Comparison of ENCODE assay signal across 30 mouse cellular contexts in genomic region chr1:170504378-170504777, GRCm38 (mm10).
DNase-seq lines count a peak whose midpoint lies in the region; ATAC-seq and TF ChIP-seq lines count a peak whose summit lies in the region.
"Had no signal": no experiment of that assay in that cellular context is flagged by ENCODE, and none has a peak within 500 bp of the region (broad histone marks: within the 10 kb centered on the region; RNA-seq: fewer than 3 reads in every experiment).

No protein-coding gene starts in this region.

- H3K4me3 ChIP-seq in heart, embryonic 13.5 days = no peak overlapping the region
- no peak overlapping the region for H3K4me3 ChIP-seq in heart, adult 2 months
- H3K4me3 ChIP-seq in lung, embryonic 16.5 days (ENCODE audit: low read length) = no peak overlapping the region
- H3K4me3 ChIP-seq: embryonic facial prominence, embryonic 15.5 days; hindbrain, embryonic 13.5 days; left cerebral cortex, adult 2 months; limb, embryonic 12.5 days; liver, embryonic 15.5 days; lung, embryonic 15.5 days; midbrain, embryonic 15.5 days; neural tube, embryonic 15.5 days; stomach, embryonic 15.5 days had no signal

- no peak for TF ChIP-seq EP300 in heart, adult 2 months (IDR thresholded peaks at IDR 0.05; ENCODE audit: insufficient read depth, low read depth, low read length)

- TF ChIP-seq CTCF in heart, adult 2 months (IDR thresholded peaks at IDR 0.05) = no peak

- H3K36me3 ChIP-seq in heart, embryonic 13.5 days = no peaks in the 10 kb centered on the region
- no peaks in the 10 kb centered on the region for H3K36me3 ChIP-seq in heart, adult 2 months (ENCODE audit: control insufficient read depth, insufficient read depth, low read length)
- H3K36me3 ChIP-seq in lung, embryonic 16.5 days (ENCODE audit: control insufficient read depth, insufficient read depth, low read length) = no peaks in the 10 kb centered on the region
- H3K36me3 ChIP-seq: embryonic facial prominence, embryonic 15.5 days; hindbrain, embryonic 13.5 days; limb, embryonic 12.5 days; liver, embryonic 15.5 days; lung, embryonic 15.5 days; midbrain, embryonic 15.5 days; neural tube, embryonic 15.5 days; stomach, embryonic 15.5 days had no signal

- peak overlapping the region; percentile 70 for H3K27ac ChIP-seq in heart, embryonic 13.5 days (replicated peaks)
- H3K27ac ChIP-seq in heart, adult 2 months = no peak overlapping the region
- no peak overlapping the region for H3K27ac ChIP-seq in lung, embryonic 16.5 days (ENCODE audit: low read length)
- H3K27ac ChIP-seq: embryonic facial prominence, embryonic 15.5 days; hindbrain, embryonic 13.5 days; kidney, postnatal 0 days; left cerebral cortex, adult 2 months; limb, embryonic 12.5 days; liver, embryonic 15.5 days; lung, embryonic 15.5 days; macrophage; midbrain, embryonic 15.5 days; neural tube, embryonic 15.5 days; stomach, embryonic 15.5 days had no signal

- no peaks in the 10 kb centered on the region for H3K9me3 ChIP-seq in heart, embryonic 13.5 days
- H3K9me3 ChIP-seq in lung, embryonic 16.5 days (ENCODE audit: control insufficient read depth, low read length) = no peaks in the 10 kb centered on the region
- H3K9me3 ChIP-seq: embryonic facial prominence, embryonic 15.5 days; hindbrain, embryonic 13.5 days; limb, embryonic 12.5 days; liver, embryonic 15.5 days; lung, embryonic 15.5 days; midbrain, embryonic 15.5 days; neural tube, embryonic 15.5 days; stomach, embryonic 15.5 days had no signal

- TF ChIP-seq POLR2A in heart, adult 2 months (IDR thresholded peaks at IDR 0.05; ENCODE audit: insufficient read depth, low read depth, low read length) = no peak

- peaks cover 78% of the 10 kb centered on the region for H3K4me1 ChIP-seq in heart, embryonic 13.5 days
- no peaks in the 10 kb centered on the region; the same call in 1 of the 2 replicates for H3K4me1 ChIP-seq in heart, adult 2 months (ENCODE audit: control insufficient read depth, insufficient read depth, low read length)
- H3K4me1 ChIP-seq in lung, embryonic 16.5 days (replicated peaks; ENCODE audit: control insufficient read depth, insufficient read depth, low read length) = peaks cover 20% of the 10 kb centered on the region

- WGBS in heart, embryonic 13.5 days = 48% methylated on average over 4 of the region's 4 CpGs
- 57% methylated on average over 4 of the region's 4 CpGs for whole genome bisulfite sequencing in heart, adult 2 months
- 55% methylated on average over 4 of the region's 4 CpGs for WGBS in lung, embryonic 16.5 days

- peak; percentile 22; the same call in 1 of the 2 replicates for ATAC-seq in frontal cortex, adult (ENCODE audit: low TSS enrichment)
- no peak for ATAC-seq in heart, embryonic 13.5 days (ENCODE audit: extremely low read depth, insufficient number of reproducible peaks, low FRiP score, low TSS enrichment)
- peak; percentile 19; the same call in 1 of the 2 replicates for ATAC-seq in lung, embryonic 16.5 days (ENCODE audit: low read depth)
- ATAC-seq: activated CD4-positive, CD25-positive, alpha-beta regulatory T cell, adult 4 months; intestine, embryonic 16.5 days; midbrain, embryonic 15.5 days had no signal

- peak overlapping the region; percentile 63; the same call in 1 of the 2 replicates for H3K9ac ChIP-seq in heart, embryonic 13.5 days
- no peak overlapping the region for H3K9ac ChIP-seq in heart, adult 2 months (ENCODE audit: low read depth, low read length)
- no peak overlapping the region for H3K9ac ChIP-seq in lung, embryonic 16.5 days (ENCODE audit: low read length)
- H3K9ac ChIP-seq: embryonic facial prominence, embryonic 15.5 days; hindbrain, embryonic 13.5 days; limb, embryonic 12.5 days; liver, embryonic 15.5 days; lung, embryonic 15.5 days; midbrain, embryonic 15.5 days; neural tube, embryonic 15.5 days; stomach, embryonic 15.5 days had no signal

- no peak overlapping the region for H3K4me2 ChIP-seq in heart, embryonic 13.5 days
- no peak overlapping the region for H3K4me2 ChIP-seq in lung, embryonic 16.5 days (ENCODE audit: low read depth, low read length)
- H3K4me2 ChIP-seq: embryonic facial prominence, embryonic 15.5 days; hindbrain, embryonic 13.5 days; limb, embryonic 12.5 days; liver, embryonic 15.5 days; lung, embryonic 15.5 days; midbrain, embryonic 15.5 days; neural tube, embryonic 15.5 days; stomach, embryonic 15.5 days had no signal

- peak; percentile 26 to 36 for DNase-seq in cerebellum, postnatal 25 days
- no peak for DNase-seq in cerebellum, adult 8-10 months
- DNase-seq in frontal cortex, postnatal 10 days (ENCODE audit: low spot score in 2 of 2) = no peak
- DNase-seq in heart, adult 2 months = no peak
- no peak for DNase-seq in lung, postnatal 36 days
- DNase-seq: adrenal gland, adult 2 months; cerebellum, adult 11 months; cerebellum, adult 9-11 months; gastrocnemius, postnatal 25 days; heart, postnatal 36 days; kidney, adult 8-10 months; kidney, postnatal 4 days; retina, postnatal 1 day; right cerebral cortex, postnatal 14 days had no signal

- no peaks in the 10 kb centered on the region for H3K27me3 ChIP-seq in heart, embryonic 13.5 days (replicated peaks)
- H3K27me3 ChIP-seq in heart, adult 2 months (ENCODE audit: control insufficient read depth, insufficient read depth, low read length) = no peaks in the 10 kb centered on the region
- H3K27me3 ChIP-seq in lung, embryonic 16.5 days (ENCODE audit: control insufficient read depth, insufficient read depth, low read depth, low read length) = no peaks in the 10 kb centered on the region
- H3K27me3 ChIP-seq: embryonic facial prominence, embryonic 15.5 days; hindbrain, embryonic 13.5 days; limb, embryonic 12.5 days; liver, embryonic 15.5 days; lung, embryonic 15.5 days; midbrain, embryonic 15.5 days; neural tube, embryonic 15.5 days; stomach, embryonic 15.5 days had no signal

- H3K79me2 ChIP-seq in heart, adult 2 months (replicated peaks; ENCODE audit: control insufficient read depth, insufficient read depth, low read length) = no peaks in the 10 kb centered on the region

- intact Hi-C loops in heart, adult 2 months (cut with DNase I) = no loop called here

Comparison
In these comparisons a context has a peak if more than half of its experiments do, and no peak if none do; other contexts are left out.
1. DNase-seq: peak in cerebellum, postnatal 25 days (2 of 2); none in cerebellum, adult 8-10 months (single experiment), frontal cortex, postnatal 10 days (0 of 2), heart, adult 2 months (0 of 2) and lung, postnatal 36 days (single experiment).